Mouse (Mus musculus) embryo, embryonic 11.5 days (tissue): ENCODE results near the gene A630095N17Rik.
A peak's percentile ranks its signal among the peaks of the same experiment; 100 is the strongest.

Source experiments
- DNase-seq: peaks from one replicate; pipeline ENCODE4 v3.0.0-alpha.2; 2012; ENCODE audit warnings: low read depth, low spot score

A630095N17Rik gene

GRCm38 (mm10) chr1:75214442-75214841 is 17.5 kb downstream of the A630095N17Rik start:
- no peak for DNase-seq

- DNase-seq, result no peak
These were observed 18.8 kb downstream of the A630095N17Rik start for GRCm38 (mm10) chr1:75213096-75213495.

GRCm38 (mm10) chr1:75212542-75212941 is 19.4 kb downstream of the A630095N17Rik start:
- DNase-seq, result no peak

- no peak for DNase-seq
These were observed 20.7 kb downstream of the A630095N17Rik start for GRCm38 (mm10) chr1:75211141-75211708.

- DNase-seq, result peak; percentile 93
These were observed 21.5 kb downstream of the A630095N17Rik start, which contains the start of the genes Glb1l and Stk16 for GRCm38 (mm10) chr1:75210136-75211087. TSS of gene Glb1l (minus strand) at chr1:75210813. TSS of gene Stk16 (plus strand) at chr1:75210838.

GRCm38 (mm10) chr1:75208967-75209678 is 22.8 kb downstream of the A630095N17Rik start:
- no peak for DNase-seq

GRCm38 (mm10) chr1:75201236-75201635 is 30.7 kb downstream of the A630095N17Rik start:
- DNase-seq, result no peak

GRCm38 (mm10) chr1:75192452-75192851 is 39.5 kb downstream of the A630095N17Rik start:
- no peak for DNase-seq

- peak; percentile 95 for DNase-seq
These were observed 40.1 kb downstream of the A630095N17Rik start, which contains the start of the genes Ankzf1 and Atg9a for GRCm38 (mm10) chr1:75191622-75192402. TSS of gene Ankzf1 (plus strand) at chr1:75192151. TSS of gene Atg9a (minus strand) at chr1:75192196.

- no peak for DNase-seq
These were observed 40.7 kb downstream of the A630095N17Rik start for GRCm38 (mm10) chr1:75191258-75191621.

- no peak for DNase-seq
These were observed 41.3 kb downstream of the A630095N17Rik start for GRCm38 (mm10) chr1:75190577-75190976.

GRCm38 (mm10) chr1:75187914-75188483 is 43.9 kb downstream of the A630095N17Rik start:
- no peak for DNase-seq

- DNase-seq, result no peak
These were observed 44.8 kb downstream of the A630095N17Rik start for GRCm38 (mm10) chr1:75187126-75187525.

- DNase-seq, result no peak
These were observed 46.4 kb downstream of the A630095N17Rik start for GRCm38 (mm10) chr1:75185495-75185894.

- DNase-seq, result no peak
These were observed 49.7 kb downstream of the A630095N17Rik start for GRCm38 (mm10) chr1:75182160-75182559.

GRCm38 (mm10) chr1:75181377-75181870 is 50.5 kb downstream of the A630095N17Rik start:
- no peak for DNase-seq

GRCm38 (mm10) chr1:75180741-75181140 is 51.2 kb downstream of the A630095N17Rik start:
- DNase-seq, result no peak

GRCm38 (mm10) chr1:75180105-75180590 is 51.8 kb downstream of the A630095N17Rik start, which contains the start of gene Abcb6:
TSS of gene Abcb6 (minus strand) at chr1:75180392.
- peak; percentile 80 for DNase-seq

- DNase-seq, result no peak
These were observed 52.4 kb downstream of the A630095N17Rik start for GRCm38 (mm10) chr1:75179334-75180104.
